Mouse (Mus musculus) megakaryocyte, embryonic 14.5 days (primary cell): ENCODE results near the gene Ccnd3. TPM values are rescaled to one million over a fixed set of nuclear protein-coding genes. Genes with fewer than 3 reads are reported as not detected.

Source experiments
- H3K27me3 ChIP-seq: replicated peaks from 2 replicates; pipeline ENCODE3; 2012; ENCODE audit warnings: inconsistent platforms
- H3K36me3 ChIP-seq: replicated peaks from 2 replicates; pipeline ENCODE3; 2012; ENCODE audit warnings: low read length, inconsistent platforms, mixed read lengths
- H3K4me1 ChIP-seq: 2 replicates; pipeline ENCODE4 v1.6.1; 2012; ENCODE audit warnings: inconsistent platforms
- H3K4me3 ChIP-seq: replicated peaks from 2 replicates; pipeline ENCODE3; 2012; ENCODE audit warnings: moderate library complexity, mild to moderate bottlenecking, inconsistent platforms
- H3K9me3 ChIP-seq: 2 replicates; pipeline ENCODE4 v1.6.1; 2012; ENCODE audit warnings: inconsistent platforms
- FLI1 ChIP-seq: IDR thresholded peaks from 2 replicates; pipeline ENCODE4 v1.6.1; 2012; ENCODE audit warnings: low read length, inconsistent platforms, mixed read lengths
- GATA1 ChIP-seq: IDR thresholded peaks from 3 replicates; pipeline ENCODE4 v1.6.1; 2012; ENCODE audit warnings: mixed read lengths, low read length, inconsistent platforms, borderline replicate concordance
- polyA plus RNA-seq: library from polyadenylated mRNA; stranded (reverse); fragments of >175 nt; gene quantifications from 2 replicates; pipeline ENCODE4 v1.2.3, GENCODE M21; 2012; ENCODE audit warnings: low replicate concordance; ENCODE audit not compliant: insufficient read depth

The Ccnd3 gene
- polyA plus RNA-seq, result 872 and 1,542 TPM in 2 replicates

- peaks cover 70% of the 10 kb centered on the region for H3K4me1 ChIP-seq
- peaks cover 33% of the 10 kb centered on the region for H3K36me3 ChIP-seq
- peak within 1 kb of the TSS; percentile 96 for H3K4me3 ChIP-seq
- no peaks in the 10 kb centered on the region for H3K9me3 ChIP-seq
- no peaks in the 10 kb centered on the region for H3K27me3 ChIP-seq
- TF ChIP-seq GATA1, result no peak
- peak; percentile 55; the same call in 1 of the 2 replicates for TF ChIP-seq FLI1
Measured at GRCm38 (mm10) chr17:47504941-47505346, at the start of gene Ccnd3. TSS of gene Ccnd3 (plus strand) at chr17:47505051.

GRCm38 (mm10) chr17:47458310-47458709 is 46.5 kb upstream of the Ccnd3 start:
- no peak for TF ChIP-seq FLI1
- no peak for TF ChIP-seq GATA1
- Histone ChIP-seq H3K36me3 (no peaks in the 10 kb centered on the region), H3K4me1 (peaks cover 36% of the 10 kb centered on the region), H3K4me3 (no peak overlapping the region), H3K27me3 (peaks cover 28% of the 10 kb centered on the region), H3K9me3 (no peaks in the 10 kb centered on the region)

- TF ChIP-seq GATA1 (no peak), FLI1 (no peak)
- H3K36me3 ChIP-seq, result no peaks in the 10 kb centered on the region
- no peaks in the 10 kb centered on the region for H3K9me3 ChIP-seq
- peaks cover 30% of the 10 kb centered on the region for H3K4me1 ChIP-seq
- peaks cover 30% of the 10 kb centered on the region for H3K27me3 ChIP-seq
- no peak overlapping the region for H3K4me3 ChIP-seq
Measured at GRCm38 (mm10) chr17:47458936-47459335, 45.9 kb upstream of the Ccnd3 start.

- no peaks in the 10 kb centered on the region for H3K36me3 ChIP-seq
Measured at GRCm38 (mm10) chr17:47459341-47459919, 45.4 kb upstream of the Ccnd3 start.

GRCm38 (mm10) chr17:47461688-47462087 is 43.2 kb upstream of the Ccnd3 start:
- Histone ChIP-seq H3K9me3 (no peaks in the 10 kb centered on the region), H3K4me1 (peaks cover 14% of the 10 kb centered on the region), H3K36me3 (no peaks in the 10 kb centered on the region), H3K4me3 (no peak overlapping the region), H3K27me3 (peaks cover 52% of the 10 kb centered on the region)
- no peak for TF ChIP-seq GATA1
- no peak for TF ChIP-seq FLI1

More at GRCm38 (mm10) chr17:47459341-47459919, 45.4 kb upstream of the Ccnd3 start:
- Histone ChIP-seq H3K27me3 (peaks cover 35% of the 10 kb centered on the region), H3K9me3 (no peaks in the 10 kb centered on the region), H3K4me3 (peak overlapping the region; percentile 12), H3K4me1 (peaks cover 27% of the 10 kb centered on the region)
- TF ChIP-seq GATA1 (no peak), FLI1 (no peak)

GRCm38 (mm10) chr17:47462209-47462608 is 42.6 kb upstream of the Ccnd3 start:
- Histone ChIP-seq H3K27me3 (peaks cover 54% of the 10 kb centered on the region), H3K4me1 (peaks cover 11% of the 10 kb centered on the region), H3K4me3 (no peak overlapping the region), H3K36me3 (no peaks in the 10 kb centered on the region), H3K9me3 (no peaks in the 10 kb centered on the region)
- TF ChIP-seq GATA1, result no peak
- TF ChIP-seq FLI1, result no peak

- peaks cover 11% of the 10 kb centered on the region for H3K4me1 ChIP-seq
- no peaks in the 10 kb centered on the region for H3K9me3 ChIP-seq
- H3K27me3 ChIP-seq, result peaks cover 61% of the 10 kb centered on the region
- no peak overlapping the region for H3K4me3 ChIP-seq
- H3K36me3 ChIP-seq, result no peaks in the 10 kb centered on the region
- TF ChIP-seq FLI1, result no peak
- TF ChIP-seq GATA1, result no peak
Measured at GRCm38 (mm10) chr17:47462728-47463388, 42.0 kb upstream of the Ccnd3 start.

GRCm38 (mm10) chr17:47464248-47464965 is 40.4 kb upstream of the Ccnd3 start:
- Histone ChIP-seq H3K4me1 (peaks cover 9% of the 10 kb centered on the region), H3K27me3 (peaks cover 73% of the 10 kb centered on the region), H3K4me3 (no peak overlapping the region), H3K36me3 (no peaks in the 10 kb centered on the region), H3K9me3 (0 out of 2 replicates have a peak, but pooled peaks cover 2% of the 10 kb centered on the region)
- TF ChIP-seq GATA1 (no peak), FLI1 (no peak)

- peaks cover 75% of the 10 kb centered on the region for H3K27me3 ChIP-seq
- no peak overlapping the region for H3K4me3 ChIP-seq
- TF ChIP-seq FLI1, result no peak
- no peak for TF ChIP-seq GATA1
- no peaks in the 10 kb centered on the region for H3K36me3 ChIP-seq
- peaks cover 7% of the 10 kb centered on the region for H3K4me1 ChIP-seq
- 0 out of 2 replicates have a peak, but pooled peaks cover 2% of the 10 kb centered on the region for H3K9me3 ChIP-seq
Measured at GRCm38 (mm10) chr17:47465016-47465415, 39.8 kb upstream of the Ccnd3 start.

GRCm38 (mm10) chr17:47466284-47466683 is 38.6 kb upstream of the Ccnd3 start:
- Histone ChIP-seq H3K27me3 (peaks cover 81% of the 10 kb centered on the region), H3K9me3 (0 out of 2 replicates have a peak, but pooled peaks cover 2% of the 10 kb centered on the region)

More at GRCm38 (mm10) chr17:47466284-47466683, 38.6 kb upstream of the Ccnd3 start:
- H3K4me1 ChIP-seq, result peaks cover 7% of the 10 kb centered on the region
- no peaks in the 10 kb centered on the region for H3K36me3 ChIP-seq
- no peak overlapping the region for H3K4me3 ChIP-seq
- TF ChIP-seq GATA1, result no peak
- TF ChIP-seq FLI1, result no peak
